ENCODE assay signal across 22 mouse cellular contexts in the genomic region with DNA sequence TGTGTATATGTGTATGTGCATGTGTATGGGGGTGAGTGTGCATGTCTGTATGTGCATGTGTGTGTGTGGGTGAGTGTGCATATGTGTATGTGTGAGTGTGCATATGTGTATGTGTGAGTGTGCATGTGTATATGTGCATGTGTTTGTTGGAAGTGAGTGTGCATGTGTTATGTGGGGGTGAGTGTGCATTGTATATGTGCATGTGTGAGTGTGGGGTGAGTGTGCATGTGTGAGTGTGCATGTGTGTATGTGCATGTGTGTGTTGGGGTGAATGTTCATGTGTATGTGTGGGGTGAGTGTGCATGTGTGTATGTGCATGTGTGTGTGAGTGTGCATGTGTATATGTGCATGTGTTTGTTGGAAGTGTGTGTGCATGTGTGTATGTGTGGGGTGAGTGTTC. TPM values are rescaled to one million over a fixed set of nuclear protein-coding genes. Genes with fewer than 3 reads are reported as not detected.
DNase-seq lines count a peak whose midpoint lies in the region; ATAC-seq and TF ChIP-seq lines count a peak whose summit lies in the region.
"Had no signal": no experiment of that assay in that cellular context is flagged by ENCODE, and none has a peak within 500 bp of the region (broad histone marks: within the 10 kb centered on the region; RNA-seq: fewer than 3 reads in every experiment).

No protein-coding gene starts in this region.

- no peaks in the 10 kb centered on the region for H3K9me3 ChIP-seq in embryonic facial prominence, embryonic 11.5 days (replicated peaks; ENCODE audit: control insufficient read depth, low read length)
- H3K9me3 ChIP-seq in embryonic facial prominence, embryonic 10.5 days = no peaks in the 10 kb centered on the region
- H3K9me3 ChIP-seq in G1E (replicated peaks) (no peaks in the 10 kb centered on the region), MEL (replicated peaks; ENCODE audit: insufficient read depth, low read length) (no peaks in the 10 kb centered on the region)

- DNase-seq in embryonic facial prominence, embryonic 11.5 days (ENCODE audit: low spot score) = no peak
- no peak for DNase-seq in embryonic facial prominence, embryonic 10.5 days (ENCODE audit: low spot score)
- DNase-seq in heart, adult 11 months = peak; percentile 74
- no peak for DNase-seq in heart, postnatal 25 days (ENCODE audit: low spot score)
- DNase-seq in G1E (ENCODE audit: low spot score) (no peak), MEL (ENCODE audit: low read depth, low spot score) (no peak)
- no peak for DNase-seq in layer of hippocampus, adult 8-10 months (ENCODE audit: low spot score in 2 of 2)
- DNase-seq in yolk sac, embryonic 10.5 days (ENCODE audit: low spot score) = no peak
- DNase-seq: adrenal gland, adult 2 months; adrenal gland, adult 8-10 months; adrenal gland, postnatal 10 days; adrenal gland, postnatal 14 days; adrenal gland, postnatal 25 days; adrenal gland, postnatal 36 days; B cell, adult 2 months; cerebellum, adult 11 months; cerebellum, adult 11-12 months; cerebellum, adult 18-20 months; cerebellum, adult 2 months had no signal

- H3K27me3 ChIP-seq in embryonic facial prominence, embryonic 11.5 days (ENCODE audit: control insufficient read depth, insufficient read depth, low read length) = no peaks in the 10 kb centered on the region
- no peaks in the 10 kb centered on the region for H3K27me3 ChIP-seq in embryonic facial prominence, embryonic 10.5 days (replicated peaks; ENCODE audit: low read depth, poor library complexity, severe bottlenecking)
- H3K27me3 ChIP-seq in G1E (ENCODE audit: insufficient read depth, low read length) (peaks cover 41% of the 10 kb centered on the region), MEL (ENCODE audit: control insufficient read depth in 1 of 2, insufficient read depth in 2 of 2, low read length in 2 of 2) (peaks cover 4 to 13% of the 10 kb centered on the region in 2 experiments)

- intact Hi-C loops in heart, postnatal 25 days (cut with DNase I) = loop anchor here (5.0 to 10.0 kb wide), 2 partner anchors 37 to 450 kb away; no protein-coding TSS in a partner anchor

- no peak overlapping the region for H3K4me3 ChIP-seq in embryonic facial prominence, embryonic 11.5 days (ENCODE audit: low read depth, low read length)
- H3K4me3 ChIP-seq in embryonic facial prominence, embryonic 10.5 days = no peak overlapping the region
- H3K4me3 ChIP-seq in G1E (ENCODE audit: low read depth, low read length) (peak overlapping the region; percentile 30; the same call in 1 of the 2 replicates), MEL (ENCODE audit: control insufficient read depth in 1 of 2, insufficient read depth in 1 of 2, low read depth in 2 of 2, low read length in 2 of 2) (no peak overlapping the region)

- H3K4me2 ChIP-seq in embryonic facial prominence, embryonic 11.5 days (ENCODE audit: low read depth, low read length) = no peak overlapping the region

- no peak for TF ChIP-seq EP300 in MEL (IDR thresholded peaks at IDR 0.05; ENCODE audit: low read depth in 1 of 2, low read length in 2 of 2)

- TF ChIP-seq POLR2A in MEL (IDR thresholded peaks at IDR 0.05; ENCODE audit: control insufficient read depth in 1 of 2, insufficient read depth in 1 of 2, low read depth in 1 of 2, low read length in 2 of 2, poor library complexity in 1 of 2) = no peak

- no peak for TF ChIP-seq RAD21 in MEL (IDR thresholded peaks at IDR 0.05; ENCODE audit: low read depth, low read length)

- TF ChIP-seq CTCF in G1E (IDR thresholded peaks at IDR 0.05; ENCODE audit: low read depth, low read length) (no peak), MEL (IDR thresholded peaks at IDR 0.05 in 2 of 3, conservative IDR thresholded peaks at IDR 0.05 in 1 of 3; ENCODE audit: control insufficient read depth in 1 of 3, insufficient read depth in 1 of 3, low read depth in 2 of 3, low read length in 3 of 3, poor library complexity in 1 of 3, severe bottlenecking in 1 of 3) (no peak)

- H3K79me2 ChIP-seq in MEL (ENCODE audit: control insufficient read depth, insufficient read depth, low read length, poor library complexity) = no peaks in the 10 kb centered on the region

- H3K4me1 ChIP-seq in embryonic facial prominence, embryonic 11.5 days (ENCODE audit: control insufficient read depth, insufficient read depth, low read length) = no peaks in the 10 kb centered on the region
- peaks cover 7% of the 10 kb centered on the region for H3K4me1 ChIP-seq in embryonic facial prominence, embryonic 10.5 days
- H3K4me1 ChIP-seq in G1E (ENCODE audit: insufficient read depth, low read depth, low read length) = peaks cover 2% of the 10 kb centered on the region; the same call in 1 of the 2 replicates
- 0 out of 4 replicates have a peak, but pooled peaks cover 0 to 3% of the 10 kb centered on the region in 2 experiments for H3K4me1 ChIP-seq in MEL (ENCODE audit: control insufficient read depth in 1 of 2, insufficient read depth in 2 of 2, low read length in 2 of 2)

- no peak overlapping the region for H3K9ac ChIP-seq in embryonic facial prominence, embryonic 11.5 days (replicated peaks; ENCODE audit: low read length)
- no peak overlapping the region for H3K9ac ChIP-seq in MEL (ENCODE audit: control insufficient read depth, low read depth, low read length, poor library complexity, severe bottlenecking)

- H3K27ac ChIP-seq in embryonic facial prominence, embryonic 11.5 days (replicated peaks; ENCODE audit: low read depth, low read length) = no peak overlapping the region
- no peak overlapping the region for H3K27ac ChIP-seq in embryonic facial prominence, embryonic 10.5 days (replicated peaks)
- H3K27ac ChIP-seq in MEL (ENCODE audit: control insufficient read depth, low read depth, low read length) = no peak overlapping the region

- H3K36me3 ChIP-seq in embryonic facial prominence, embryonic 11.5 days (replicated peaks; ENCODE audit: control insufficient read depth, insufficient read depth, low read depth, low read length) = no peaks in the 10 kb centered on the region
- H3K36me3 ChIP-seq in embryonic facial prominence, embryonic 10.5 days (replicated peaks) = no peaks in the 10 kb centered on the region
- H3K36me3 ChIP-seq in G1E (replicated peaks) (no peaks in the 10 kb centered on the region), MEL (ENCODE audit: control insufficient read depth in 1 of 2, insufficient read depth in 2 of 2, low read length in 2 of 2) (peaks cover 0 to 3% of the 10 kb centered on the region in 2 experiments; a peak in 1 of 4 replicates)

- 0 out of 2 replicates have a peak, but pooled peaks have one; percentile 29 for ATAC-seq in embryonic facial prominence, embryonic 11.5 days (replicated peaks; ENCODE audit: insufficient number of reproducible peaks, low FRiP score, low TSS enrichment, low read depth)
- no peak for ATAC-seq in G1E (ENCODE audit: extremely low read depth, insufficient number of reproducible peaks, low FRiP score, poor library complexity, severe bottlenecking)
- ATAC-seq: activated CD4-positive, CD25-positive, alpha-beta regulatory T cell, adult 4 months; CD4-positive, CD25-positive, alpha-beta regulatory T cell, adult 4 months; Patski had no signal

TF ChIP-seq in MEL, 35 proteins besides CTCF, POLR2A, EP300 and RAD21:
- TF ChIP-seq NRF1 (IDR thresholded peaks at IDR 0.05; ENCODE audit: insufficient read depth, low read depth, low read length, poor library complexity, severe bottlenecking) (no peak), POLR2AphosphoS5 (IDR thresholded peaks at IDR 0.05; ENCODE audit: borderline replicate concordance, low read depth, low read length) (peak; percentile 80; the same call in 1 of the 2 replicates), MEF2A (IDR thresholded peaks at IDR 0.05; ENCODE audit: extremely low read depth, insufficient replicate concordance, low read depth, low read length, poor library complexity, severe bottlenecking) (no peak)

RNA-seq across cellular contexts. Expression of a gene that starts 24.2 kb away (rescaled TPM):
- 15.0 and 16.1 TPM in 2 replicates for polyA plus RNA-seq in embryonic facial prominence, embryonic 11.5 days (2014; fragmentation: Nextera tagmentation; extraction: Ambion mirVana)
- 16.2 and 18.2 TPM in 2 replicates for polyA plus RNA-seq in embryonic facial prominence, embryonic 10.5 days (2016; fragmentation: Nextera tagmentation; extraction: Ambion mirVana)
- total RNA-seq in heart, postnatal 25 days (2021) = 10 to 100 TPM; 65.7 to 73.5 TPM
- total RNA-seq in G1E (2014; fragmentation: Nextera tagmentation) (116 and 131 TPM in 2 replicates), G1E (2017) (43.0 and 51.4 TPM in 2 replicates), MEL (2012; rRNA removed) (15.3 and 20.3 TPM in 2 replicates)
- polyA plus RNA-seq in G1E (2012) (12.3 and 14.6 TPM in 2 replicates), MEL (2012; ENCODE audit: insufficient read depth in 1 of 2, insufficient read length in 2 of 2, low read depth in 1 of 2, low replicate concordance in 2 of 2, missing spikeins in 1 of 2) (100 to 1,000 TPM in 1 of 2 experiments, 10 to 100 TPM in 1; 33.8 to 353 TPM)
- 10 to 100 TPM; 54.3 to 73.3 (median 66.3) TPM for total RNA-seq in layer of hippocampus, adult 8-10 months (2022)
